In the genomic region with DNA sequence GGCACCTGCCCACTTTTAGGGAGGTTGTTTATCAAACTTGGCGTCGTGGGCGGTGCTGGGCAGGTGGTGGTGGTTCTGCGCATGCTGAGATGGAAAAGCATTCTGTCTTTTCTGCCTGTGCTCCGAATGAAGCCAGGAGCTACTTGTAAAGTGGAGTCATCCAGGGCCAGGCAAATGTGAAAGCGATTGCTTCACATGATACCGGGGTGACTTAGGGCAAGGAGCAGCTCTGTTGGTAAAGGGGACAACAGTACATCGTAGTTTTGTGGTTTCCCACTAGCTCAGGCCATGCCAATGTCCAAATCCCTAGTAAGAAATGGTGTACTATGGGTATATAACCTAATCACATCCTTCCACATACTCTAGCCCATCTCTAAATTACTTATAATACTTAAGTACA, we compare ENCODE assay signal across 25 mouse cellular contexts.
"Had no signal": no experiment of that assay in that cellular context is flagged by ENCODE, and none has a peak within 500 bp of the region (broad histone marks: within the 10 kb centered on the region; RNA-seq: fewer than 3 reads in every experiment).

No protein-coding gene starts in this region.

- H3K9me3 ChIP-seq: heart, embryonic 10.5 days; heart, embryonic 12.5 days; hindbrain, embryonic 10.5 days; hindbrain, embryonic 12.5 days; intestine, embryonic 15.5 days; limb, embryonic 10.5 days; limb, embryonic 12.5 days; liver, embryonic 13.5 days; liver, embryonic 15.5 days had no signal

- H3K4me3 ChIP-seq: gastrocnemius, adult 2 months; heart, embryonic 10.5 days; heart, embryonic 12.5 days; hindbrain, embryonic 10.5 days; hindbrain, embryonic 12.5 days; intestine, embryonic 15.5 days; left cerebral cortex, adult 2 months; limb, embryonic 10.5 days; limb, embryonic 12.5 days; liver, embryonic 13.5 days; liver, embryonic 15.5 days had no signal

- H3K36me3 ChIP-seq: heart, embryonic 10.5 days; heart, embryonic 12.5 days; hindbrain, embryonic 10.5 days; hindbrain, embryonic 12.5 days; intestine, embryonic 15.5 days; limb, embryonic 10.5 days; limb, embryonic 12.5 days; liver, embryonic 13.5 days; liver, embryonic 15.5 days had no signal

- H3K4me1 ChIP-seq: heart, embryonic 12.5 days; hindbrain, embryonic 10.5 days; hindbrain, embryonic 12.5 days; intestine, embryonic 15.5 days; liver, embryonic 13.5 days; liver, embryonic 15.5 days had no signal

- H3K4me2 ChIP-seq: heart, embryonic 12.5 days; hindbrain, embryonic 12.5 days; hindbrain, embryonic 14.5 days; intestine, embryonic 15.5 days; limb, embryonic 12.5 days; liver, embryonic 13.5 days; liver, embryonic 15.5 days had no signal

- ATAC-seq: hindbrain, embryonic 16.5 days; inflammation-experienced regulatory T-cells, adult 6 months; intestine, embryonic 15.5 days; intestine, postnatal 0 days had no signal

- DNase-seq: gastrocnemius, adult 2 months; gastrocnemius, postnatal 10 days; gastrocnemius, postnatal 25 days; heart, adult 18-20 months; heart, postnatal 10 days; heart, postnatal 4 days; kidney, adult 18-20 months; kidney, adult 8-10 months; kidney, postnatal 10 days; kidney, postnatal 25 days; kidney, postnatal 4 days; liver, embryonic 13.5 days had no signal

- H3K27ac ChIP-seq: gastrocnemius, adult 2 months; heart, embryonic 10.5 days; hindbrain, embryonic 10.5 days; hindbrain, embryonic 12.5 days; hindbrain, embryonic 14.5 days; intestine, embryonic 15.5 days; left cerebral cortex, adult 2 months; limb, embryonic 10.5 days; limb, embryonic 12.5 days; liver, embryonic 13.5 days; liver, embryonic 15.5 days had no signal

- H3K27me3 ChIP-seq: heart, embryonic 12.5 days; hindbrain, embryonic 12.5 days; intestine, embryonic 15.5 days; limb, embryonic 12.5 days; liver, embryonic 15.5 days had no signal

- H3K9ac ChIP-seq: heart, embryonic 12.5 days; hindbrain, embryonic 12.5 days; hindbrain, embryonic 14.5 days; intestine, embryonic 15.5 days; limb, embryonic 12.5 days; liver, embryonic 13.5 days; liver, embryonic 15.5 days had no signal
